Mouse (Mus musculus): Measurements from ENCODE around the gene Hmbs. TPM values are rescaled to one million over a fixed set of nuclear protein-coding genes. Genes with fewer than 3 reads are reported as not detected.

Hmbs gene
- polyA plus RNA-seq, 1 experiment from 2014 or later: 46.8 TPM

DNA sequence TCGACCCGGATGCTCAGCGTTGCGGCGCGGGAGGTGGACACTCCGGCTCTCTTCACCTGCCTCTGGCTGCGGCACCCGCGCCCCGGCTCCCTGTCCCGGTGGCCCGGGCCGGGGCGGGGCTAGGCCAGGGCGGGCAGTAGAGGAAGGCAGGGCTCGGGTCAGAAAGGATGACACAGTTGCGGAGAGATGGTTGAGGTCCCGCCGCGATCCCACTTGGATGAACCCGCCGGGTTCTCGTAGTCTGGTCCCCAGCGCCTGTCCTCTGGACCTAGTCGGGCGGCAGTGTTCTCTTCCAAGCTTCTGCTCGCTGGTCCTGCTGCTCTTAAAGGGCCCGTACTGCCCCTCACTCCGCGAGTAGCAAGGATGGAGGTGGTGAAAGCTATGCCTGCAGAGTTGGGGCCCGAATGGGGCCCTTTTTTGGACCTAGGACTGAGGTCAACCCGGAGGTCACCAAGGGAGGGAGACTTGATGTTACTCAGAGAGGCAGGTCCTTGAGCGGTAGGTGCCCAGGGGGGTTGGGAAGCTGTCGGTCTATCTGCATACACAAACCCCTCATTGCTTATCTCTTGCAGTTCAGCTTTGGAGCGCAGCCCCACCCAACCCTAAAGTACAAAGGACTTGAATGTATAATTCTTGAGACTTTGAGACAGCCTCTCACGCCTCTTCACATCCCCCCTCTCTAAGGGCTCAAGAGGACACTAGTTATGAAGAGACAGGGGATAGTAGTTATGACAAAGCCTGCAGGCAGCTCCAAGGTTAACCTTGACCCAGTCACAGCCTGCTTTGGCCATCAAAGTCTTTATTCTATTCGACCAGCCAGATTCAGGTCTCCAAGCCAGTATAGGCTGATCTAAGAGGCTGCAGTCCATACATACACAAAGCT, 55.7 kb downstream of the Hmbs start, which contains the start of gene Abcg4:
Abcg4 (minus strand) TSS at position 540 of the 883 bp plus-strand sequence.
- TF ChIP-seq CTCF (IDR thresholded peaks at IDR 0.05): no peak
- ChIA-PET CTCF (no interaction called here), POLR2A (no interaction called here)
- DNase-seq (ENCODE audit: low read depth, low spot score): no peak
- no peaks in the 10 kb centered on the region for H3K27me3 ChIP-seq
- in situ Hi-C loops (cut with MboI; ENCODE audit: low pct_unique_long_range_greater_than_20kb): no loop called here
- ATAC-seq: no peak

DNA sequence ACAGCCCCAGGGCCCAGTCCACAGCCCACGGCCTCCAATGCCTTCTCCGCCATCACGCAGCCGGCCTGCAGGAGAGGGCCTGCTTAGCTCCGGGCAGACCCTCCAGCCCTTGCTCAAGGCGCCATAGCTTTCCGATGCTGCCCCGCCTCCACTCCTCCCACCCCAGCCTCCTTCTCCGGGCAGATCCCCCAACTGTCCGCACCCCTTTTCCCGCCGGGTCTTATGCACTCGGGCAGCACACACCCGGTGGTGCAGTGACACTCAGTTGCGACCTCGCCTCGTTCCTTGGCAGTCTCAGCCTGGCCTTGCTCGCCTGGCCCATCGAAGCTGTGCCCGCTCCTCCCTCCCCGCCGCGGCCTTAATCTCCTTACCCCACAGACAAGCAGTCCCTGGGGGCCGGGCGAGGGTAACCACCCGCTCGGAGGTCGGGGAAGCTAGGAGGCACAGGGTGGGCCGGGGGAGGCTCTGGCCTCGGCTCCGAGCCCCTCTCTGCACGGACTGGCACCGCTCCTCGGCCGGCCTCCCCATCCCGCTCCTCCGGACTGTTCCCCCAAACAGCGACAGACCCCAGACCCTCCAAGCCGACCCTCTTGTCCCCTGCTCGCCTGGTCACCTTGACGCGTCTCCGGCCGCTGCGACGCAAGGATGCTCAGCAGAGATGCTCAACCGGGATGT, 56.5 kb downstream of the Hmbs start:
- no peaks in the 10 kb centered on the region for H3K27me3 ChIP-seq
- ChIA-PET CTCF (no interaction called here), POLR2A (interaction anchor here (0.7 kb wide), 2 partner anchors 9 to 11 kb away, joined by 3 to 6 read pairs; no protein-coding TSS in a partner anchor)
- no peak for ATAC-seq
- in situ Hi-C loops (cut with MboI; ENCODE audit: low pct_unique_long_range_greater_than_20kb): no loop called here
- no peak for DNase-seq (ENCODE audit: low read depth, low spot score)
- no peak for TF ChIP-seq CTCF (IDR thresholded peaks at IDR 0.05)

DNA sequence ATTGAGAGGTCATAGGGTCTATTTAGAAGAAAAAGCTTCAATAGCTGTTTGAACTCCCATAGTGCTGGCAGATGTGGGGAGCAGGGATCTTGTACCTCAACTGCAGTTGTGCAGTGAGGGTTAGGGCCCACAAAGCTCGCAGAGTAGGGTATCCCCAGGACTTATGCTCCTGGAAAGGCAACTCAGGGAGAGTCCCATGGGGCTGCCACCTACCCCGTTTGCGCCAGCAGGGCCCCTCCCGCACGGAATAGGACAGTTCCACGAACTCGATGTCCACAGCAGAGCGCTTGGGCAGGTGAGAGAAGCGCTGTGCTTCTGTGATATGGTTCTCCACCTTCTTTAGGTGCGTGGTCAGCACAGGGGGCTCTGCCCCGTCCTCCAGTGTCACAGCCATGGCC, 57.0 kb downstream of the Hmbs start:
- ChIA-PET POLR2A (interaction anchor here (0.7 kb wide), 2 partner anchors 9 to 12 kb away, joined by 3 to 6 read pairs; no protein-coding TSS in a partner anchor), CTCF (no interaction called here)
- ATAC-seq (no peak), DNase-seq (ENCODE audit: low read depth, low spot score) (no peak)
- no peak for TF ChIP-seq CTCF (IDR thresholded peaks at IDR 0.05)
- H3K27me3 ChIP-seq: no peaks in the 10 kb centered on the region
- in situ Hi-C loops (cut with MboI; ENCODE audit: low pct_unique_long_range_greater_than_20kb): no loop called here

Other genes starting within 250 kb of the Hmbs start
- 0.12 TPM for gene Mfrp, start 242.5 kb downstream of the Hmbs start, polyA plus RNA-seq (2021)
- gene C1qtnf5, start 237.0 kb downstream of the Hmbs start, polyA plus RNA-seq (2021): 0.15 TPM
- gene Gm49380, start 230.7 kb downstream of the Hmbs start, polyA plus RNA-seq (2021): 0.08 TPM
- 38.4 TPM for gene Rnf26, start 230.7 kb downstream of the Hmbs start, polyA plus RNA-seq (2021)
- 72.8 TPM for gene Mcam, start 209.8 kb downstream of the Hmbs start, polyA plus RNA-seq (2021)
- 20.2 TPM for gene Cbl, start 110.2 kb downstream of the Hmbs start, polyA plus RNA-seq (2021)
- gene Ccdc153, start 103.6 kb downstream of the Hmbs start, polyA plus RNA-seq (2021): not detected
- gene Pdzd3, start 92.8 kb downstream of the Hmbs start, polyA plus RNA-seq (2021): 0.03 TPM
- gene Nlrx1, start 75.6 kb downstream of the Hmbs start, polyA plus RNA-seq (2021): 1.3 TPM
- gene Abcg4, start 55.6 kb downstream of the Hmbs start, polyA plus RNA-seq (2021): 0.04 TPM
- gene Hinfp, start 38.6 kb downstream of the Hmbs start, polyA plus RNA-seq (2021): 18.1 TPM
- gene C2cd2l, start 23.9 kb downstream of the Hmbs start, polyA plus RNA-seq (2021): 29.5 TPM
- gene Dpagt1, start 18.2 kb downstream of the Hmbs start, polyA plus RNA-seq (2021): 37.0 TPM
- 80.2 TPM for gene H2afx, start 9.5 kb downstream of the Hmbs start, polyA plus RNA-seq (2021)
- 46.5 TPM for gene Vps11, start 17.4 kb upstream of the Hmbs start, polyA plus RNA-seq (2021)
- 190 TPM for gene Hyou1, start 35.3 kb upstream of the Hmbs start, polyA plus RNA-seq (2021)
- 28.7 TPM for gene Slc37a4, start 52.6 kb upstream of the Hmbs start, polyA plus RNA-seq (2021)
- 764 TPM for gene Rps25, start 62.9 kb upstream of the Hmbs start, polyA plus RNA-seq (2021)
- 66.3 TPM for gene Trappc4, start 63.4 kb upstream of the Hmbs start, polyA plus RNA-seq (2021)
- 30.5 TPM for gene Ccdc84, start 74.3 kb upstream of the Hmbs start, polyA plus RNA-seq (2021)
- gene Foxr1, start 96.9 kb upstream of the Hmbs start, polyA plus RNA-seq (2021): not detected
- gene Upk2, start 110.7 kb upstream of the Hmbs start, polyA plus RNA-seq (2021): not detected
- 40.4 TPM for gene Bcl9l, start 138.6 kb upstream of the Hmbs start, polyA plus RNA-seq (2021)
- gene Cxcr5, start 217.6 kb upstream of the Hmbs start, polyA plus RNA-seq (2021): not detected

Data from Patski (cell line).